Comparison of ENCODE assay signal across 12 mouse cellular contexts in genomic region chr17:85346701-85347100, GRCm38 (mm10).
"Had no signal": no experiment of that assay in that cellular context is flagged by ENCODE, and none has a peak within 500 bp of the region (broad histone marks: within the 10 kb centered on the region; RNA-seq: fewer than 3 reads in every experiment).

No protein-coding gene starts in this region.

- H3K9ac ChIP-seq: limb, embryonic 13.5 days; liver, embryonic 14.5 days; neural tube, embryonic 13.5 days; stomach, embryonic 15.5 days had no signal

- H3K27me3 ChIP-seq: limb, embryonic 13.5 days; neural tube, embryonic 13.5 days; stomach, embryonic 15.5 days had no signal

- DNase-seq: kidney, postnatal 25 days; left cerebral cortex, postnatal 4 days; lung, adult 18-20 months; lung, postnatal 36 days; midbrain, embryonic 14.5 days; retina, postnatal 1 day; right cerebral cortex, postnatal 4 days; thymus, postnatal 36 days had no signal

- H3K4me3 ChIP-seq: limb, embryonic 13.5 days; neural tube, embryonic 13.5 days; stomach, embryonic 15.5 days had no signal

- H3K36me3 ChIP-seq: limb, embryonic 13.5 days; neural tube, embryonic 13.5 days; stomach, embryonic 15.5 days had no signal

- H3K27ac ChIP-seq: limb, embryonic 13.5 days; liver, embryonic 14.5 days; neural tube, embryonic 13.5 days; stomach, embryonic 15.5 days had no signal

- H3K4me1 ChIP-seq: limb, embryonic 13.5 days; neural tube, embryonic 13.5 days; stomach, embryonic 15.5 days had no signal

- H3K9me3 ChIP-seq: limb, embryonic 13.5 days; neural tube, embryonic 13.5 days; stomach, embryonic 15.5 days had no signal

- H3K4me2 ChIP-seq: limb, embryonic 13.5 days; neural tube, embryonic 13.5 days; stomach, embryonic 15.5 days had no signal
